Mouse (Mus musculus) neural tube, embryonic 14.5 days (tissue): ENCODE results near the gene Bcorl1. TPM values are rescaled to one million over a fixed set of nuclear protein-coding genes. Genes with fewer than 3 reads are reported as not detected.

ENCODE experiments used
- polyA plus RNA-seq: library from polyadenylated mRNA; unstranded; fragments of >200 nt; fragmentation: Nextera tagmentation; extraction: Ambion mirVana; gene quantifications from 2 replicates; pipeline ENCODE4 v1.2.1, GENCODE M21; 2014

The Bcorl1 gene
- polyA plus RNA-seq, 1 experiment from 2014 or later = 6.9 TPM

Other genes starting within 250 kb of the Bcorl1 start
- 0.25 and 0.28 TPM in 2 replicates for gene Xpnpep2, start 232.6 kb upstream of the Bcorl1 start, polyA plus RNA-seq
- 0.66 and 1.4 TPM in 2 replicates for gene Sash3, start 194.9 kb upstream of the Bcorl1 start, polyA plus RNA-seq
- gene Zdhhc9, start 132.5 kb upstream of the Bcorl1 start, polyA plus RNA-seq = 10.4 and 11.3 TPM in 2 replicates
- gene Utp14a, start 84.5 kb upstream of the Bcorl1 start, polyA plus RNA-seq = 15.9 and 17.0 TPM in 2 replicates
- gene Elf4, start 121.8 kb downstream of the Bcorl1 start, polyA plus RNA-seq = 0.24 and 1.1 TPM in 2 replicates
- 33.5 and 42.2 TPM in 2 replicates for gene Aifm1, start 172.2 kb downstream of the Bcorl1 start, polyA plus RNA-seq
- gene Rab33a, start 177.9 kb downstream of the Bcorl1 start, polyA plus RNA-seq = 101 and 108 TPM in 2 replicates